Mouse (Mus musculus) forebrain, embryonic 13.5 days (tissue): ENCODE measurements around the gene Lrrk1. TPM values are rescaled to one million over a fixed set of nuclear protein-coding genes. Genes with fewer than 3 reads are reported as not detected.

Source experiments
- ATAC-seq: fragments of 200-750 bp; cut with Nextera tagmentation; 2 replicates; pipeline ENCODE4 v1.8.0; 2017
- H3K27ac ChIP-seq: fragments of 300-500 bp; sonication (generic); 2 replicates; pipeline ENCODE4 v1.5.1; 2015; ENCODE audit warnings: inconsistent platforms, mild to moderate bottlenecking, moderate library complexity
- H3K27me3 ChIP-seq: fragments of 300-500 bp; sonication (generic); 2 replicates; pipeline ENCODE4 v1.6.1; 2015; ENCODE audit warnings: mild to moderate bottlenecking, inconsistent platforms
- H3K36me3 ChIP-seq: fragments of 300-500 bp; sonication (generic); 2 replicates; pipeline ENCODE4 v1.6.1; 2015; ENCODE audit warnings: mild to moderate bottlenecking, inconsistent platforms; ENCODE audit not compliant: poor library complexity, severe bottlenecking
- H3K4me1 ChIP-seq: fragments of 300-500 bp; sonication (generic); 2 replicates; pipeline ENCODE4 v1.6.1; 2015; ENCODE audit warnings: inconsistent platforms
- H3K4me2 ChIP-seq: fragments of 300-500 bp; sonication (generic); 2 replicates; pipeline ENCODE4 v1.6.1; 2015; ENCODE audit warnings: inconsistent platforms, mild to moderate bottlenecking, moderate library complexity
- H3K4me3 ChIP-seq: fragments of 300-500 bp; sonication (generic); 2 replicates; pipeline ENCODE4 v1.5.1; 2015; ENCODE audit warnings: mild to moderate bottlenecking, inconsistent platforms
- H3K9ac ChIP-seq: fragments of 300-500 bp; sonication (generic); 2 replicates; pipeline ENCODE4 v1.6.1; 2015; ENCODE audit warnings: mild to moderate bottlenecking, inconsistent platforms
- H3K9me3 ChIP-seq: fragments of 300-500 bp; sonication (generic); replicated peaks from 2 replicates; pipeline ENCODE4 v1.6.1; 2016; ENCODE audit warnings: inconsistent platforms
- WGBS: fragments of 180-500 bp; shearing (Covaris S2); methylation state at CpG from one replicate; pipeline ENCODE4 v1.1.7; 2015; 5-methylcytosine and 5-hydroxymethylcytosine counted together
- polyA plus RNA-seq: library from polyadenylated mRNA; unstranded; fragments of >200 nt; fragmentation: Nextera tagmentation; extraction: Ambion mirVana; gene quantifications from 2 replicates; pipeline ENCODE4 v1.2.1, GENCODE M21; 2015

The Lrrk1 gene
- polyA plus RNA-seq, 1 experiment from 2014 or later = 2.0 TPM

GRCm38 (mm10) chr7:66241855-66242412 lies 146.2 kb downstream of the Lrrk1 start:
- Histone ChIP-seq H3K27me3 (no peaks in the 10 kb centered on the region), H3K4me2 (no peak overlapping the region), H3K36me3 (no peaks in the 10 kb centered on the region), H3K4me1 (peaks cover 3% of the 10 kb centered on the region; the same call in 1 of the 2 replicates), H3K4me3 (no peak overlapping the region), H3K9me3 (no peaks in the 10 kb centered on the region), H3K9ac (no peak overlapping the region), H3K27ac (no peak overlapping the region)
- WGBS = 87% methylated on average over 4 of the region's 4 CpGs
- ATAC-seq = no peak

- no peak for ATAC-seq
- H3K9me3 ChIP-seq = no peaks in the 10 kb centered on the region
- 96% methylated on average over 3 of the region's 3 CpGs for WGBS
- H3K27me3 ChIP-seq = no peaks in the 10 kb centered on the region
- no peaks in the 10 kb centered on the region for H3K4me1 ChIP-seq
- H3K4me3 ChIP-seq = no peak overlapping the region
- H3K36me3 ChIP-seq = no peaks in the 10 kb centered on the region
- no peak overlapping the region for H3K9ac ChIP-seq
- H3K4me2 ChIP-seq = no peak overlapping the region
- no peak overlapping the region for H3K27ac ChIP-seq
These were observed 150.0 kb downstream of the Lrrk1 start for GRCm38 (mm10) chr7:66238157-66238556.

GRCm38 (mm10) chr7:66233947-66234516 lies 154.1 kb downstream of the Lrrk1 start:
- no peak overlapping the region for H3K9ac ChIP-seq
- no peaks in the 10 kb centered on the region for H3K27me3 ChIP-seq
- no peak overlapping the region for H3K27ac ChIP-seq
- 81% methylated on average over 6 of the region's 6 CpGs for WGBS
- H3K4me2 ChIP-seq = no peak overlapping the region
- ATAC-seq = no peak
- H3K4me1 ChIP-seq = peaks cover 22% of the 10 kb centered on the region
- H3K36me3 ChIP-seq = no peaks in the 10 kb centered on the region
- no peaks in the 10 kb centered on the region for H3K9me3 ChIP-seq
- no peak overlapping the region for H3K4me3 ChIP-seq

- no peak overlapping the region for H3K4me2 ChIP-seq
- H3K27me3 ChIP-seq = no peaks in the 10 kb centered on the region
- no peak for ATAC-seq
- H3K4me1 ChIP-seq = peaks cover 22% of the 10 kb centered on the region
- no peak overlapping the region for H3K9ac ChIP-seq
- 83% methylated on average over 4 of the region's 4 CpGs for WGBS
- H3K36me3 ChIP-seq = no peaks in the 10 kb centered on the region
- H3K27ac ChIP-seq = no peak overlapping the region
- H3K4me3 ChIP-seq = no peak overlapping the region
- no peaks in the 10 kb centered on the region for H3K9me3 ChIP-seq
These were observed 154.8 kb downstream of the Lrrk1 start for GRCm38 (mm10) chr7:66233141-66233946.

GRCm38 (mm10) chr7:66231861-66232260 lies 156.3 kb downstream of the Lrrk1 start:
- Histone ChIP-seq H3K4me2 (no peak overlapping the region), H3K27me3 (no peaks in the 10 kb centered on the region), H3K9ac (no peak overlapping the region), H3K4me1 (peaks cover 22% of the 10 kb centered on the region), H3K36me3 (no peaks in the 10 kb centered on the region), H3K4me3 (no peak overlapping the region), H3K27ac (no peak overlapping the region), H3K9me3 (no peaks in the 10 kb centered on the region)
- WGBS = 85% methylated on average over 4 of the region's 4 CpGs
- peak; percentile 39; the same call in 1 of the 2 replicates for ATAC-seq

GRCm38 (mm10) chr7:66230638-66231550 lies 157.3 kb downstream of the Lrrk1 start:
- ATAC-seq = peak; percentile 60; the same call in 1 of the 2 replicates
- WGBS = 17% methylated on average over 17 of the region's 17 CpGs

GRCm38 (mm10) chr7:66230246-66230637 lies 157.9 kb downstream of the Lrrk1 start:
- H3K27me3 ChIP-seq = no peaks in the 10 kb centered on the region
- no peak overlapping the region for H3K4me3 ChIP-seq
- H3K9me3 ChIP-seq = no peaks in the 10 kb centered on the region
- 25% methylated on average over 4 of the region's 4 CpGs for WGBS
- H3K9ac ChIP-seq = peak overlapping the region; percentile 35; the same call in 1 of the 2 replicates
- H3K4me1 ChIP-seq = peaks cover 22% of the 10 kb centered on the region
- H3K27ac ChIP-seq = peak overlapping the region; percentile 59; the same call in 1 of the 2 replicates
- ATAC-seq = 0 out of 2 replicates have a peak, but pooled peaks have one; percentile 7
- H3K4me2 ChIP-seq = no peak overlapping the region
- H3K36me3 ChIP-seq = no peaks in the 10 kb centered on the region

More at GRCm38 (mm10) chr7:66230638-66231550, 157.3 kb downstream of the Lrrk1 start:
- Histone ChIP-seq H3K9ac (peak overlapping the region; percentile 35; the same call in 1 of the 2 replicates), H3K9me3 (no peaks in the 10 kb centered on the region), H3K4me3 (no peak overlapping the region), H3K27ac (peak overlapping the region; percentile 61), H3K4me1 (peaks cover 22% of the 10 kb centered on the region), H3K27me3 (no peaks in the 10 kb centered on the region), H3K4me2 (no peak overlapping the region), H3K36me3 (no peaks in the 10 kb centered on the region)

GRCm38 (mm10) chr7:66229433-66229832 lies 158.7 kb downstream of the Lrrk1 start:
- Histone ChIP-seq H3K4me2 (no peak overlapping the region), H3K36me3 (no peaks in the 10 kb centered on the region), H3K9me3 (no peaks in the 10 kb centered on the region), H3K27ac (no peak overlapping the region), H3K9ac (no peak overlapping the region), H3K4me3 (no peak overlapping the region), H3K27me3 (no peaks in the 10 kb centered on the region), H3K4me1 (peaks cover 22% of the 10 kb centered on the region)
- no peak for ATAC-seq
- 77% methylated on average over 7 of the region's 7 CpGs for WGBS

GRCm38 (mm10) chr7:66228610-66228920 lies 159.6 kb downstream of the Lrrk1 start:
- H3K9me3 ChIP-seq = no peaks in the 10 kb centered on the region
- no peaks in the 10 kb centered on the region for H3K27me3 ChIP-seq
- WGBS = 78% methylated on average over 2 of the region's 2 CpGs
- no peaks in the 10 kb centered on the region for H3K36me3 ChIP-seq
- H3K4me1 ChIP-seq = peaks cover 22% of the 10 kb centered on the region
- H3K4me2 ChIP-seq = no peak overlapping the region
- H3K27ac ChIP-seq = no peak overlapping the region
- H3K9ac ChIP-seq = no peak overlapping the region
- H3K4me3 ChIP-seq = no peak overlapping the region
- no peak for ATAC-seq

- Histone ChIP-seq H3K9me3 (no peaks in the 10 kb centered on the region), H3K36me3 (no peaks in the 10 kb centered on the region), H3K27me3 (no peaks in the 10 kb centered on the region), H3K4me2 (no peak overlapping the region), H3K27ac (no peak overlapping the region), H3K9ac (no peak overlapping the region), H3K4me3 (no peak overlapping the region), H3K4me1 (peaks cover 22% of the 10 kb centered on the region)
- WGBS = 90% methylated on average over 13 of the region's 13 CpGs
- no peak for ATAC-seq
These were observed 160.1 kb downstream of the Lrrk1 start for GRCm38 (mm10) chr7:66227814-66228609.

GRCm38 (mm10) chr7:66225881-66226280 lies 162.3 kb downstream of the Lrrk1 start:
- Histone ChIP-seq H3K4me2 (no peak overlapping the region), H3K27me3 (no peaks in the 10 kb centered on the region), H3K9ac (no peak overlapping the region), H3K9me3 (no peaks in the 10 kb centered on the region), H3K36me3 (no peaks in the 10 kb centered on the region), H3K27ac (no peak overlapping the region), H3K4me3 (no peak overlapping the region), H3K4me1 (peaks cover 12% of the 10 kb centered on the region)
- WGBS = 85% methylated on average over 3 of the region's 3 CpGs
- ATAC-seq = no peak
